Mouse (Mus musculus) spleen, adult 2 months (tissue): ENCODE results near the gene Fermt1. TPM values are rescaled to one million over a fixed set of nuclear protein-coding genes. Genes with fewer than 3 reads are reported as not detected.

Source experiments
- DNase-seq, 2 experiments: peaks; one replicate each; pipeline versions ENCODE4 v3.0.0 to v3.0.0-alpha.2; 2012 to 2021; ENCODE audit warnings: low spot score in 2 of 2, low read depth in 1 of 2
- H3K27ac ChIP-seq: fragments of 200-500 bp; 2 replicates; pipeline ENCODE4 v1.5.1; 2012; ENCODE audit warnings: low read length, inconsistent platforms; ENCODE audit not compliant: insufficient read depth
- H3K27me3 ChIP-seq: fragments of 200-500 bp; 2 replicates; pipeline ENCODE4 v1.6.1; 2012; ENCODE audit warnings: mild to moderate bottlenecking, moderate library complexity, low read length, inconsistent platforms; ENCODE audit not compliant: control insufficient read depth, insufficient read depth
- H3K36me3 ChIP-seq: fragments of 200-500 bp; 2 replicates; pipeline ENCODE4 v1.6.1; 2012; ENCODE audit warnings: mild to moderate bottlenecking, low read length, inconsistent platforms; ENCODE audit not compliant: control insufficient read depth, insufficient read depth
- H3K4me1 ChIP-seq: fragments of 200-500 bp; 2 replicates; pipeline ENCODE4 v1.6.1; 2011; ENCODE audit warnings: inconsistent platforms; ENCODE audit not compliant: control insufficient read depth, insufficient read depth, insufficient read length
- H3K4me3 ChIP-seq: fragments of 200-500 bp; 2 replicates; pipeline ENCODE4 v1.5.1; 2011; ENCODE audit warnings: mild to moderate bottlenecking, inconsistent platforms; ENCODE audit not compliant: insufficient read depth, insufficient read length; ENCODE audit errors: extremely low read depth
- CTCF ChIP-seq: fragments of 200-500 bp; IDR thresholded peaks from 2 replicates; pipeline ENCODE4 v1.5.1; 2011; ENCODE audit warnings: mild to moderate bottlenecking, inconsistent platforms; ENCODE audit not compliant: insufficient read depth, insufficient read length, insufficient replicate concordance; ENCODE audit errors: extremely low read depth
- POLR2A ChIP-seq: fragments of 200-500 bp; IDR thresholded peaks from 2 replicates; pipeline ENCODE4 v1.6.1; 2011; ENCODE audit warnings: low read depth, low read length, inconsistent platforms
- WGBS: fragments of 180-500 bp; shearing (Covaris S2); methylation state at CpG from one replicate; pipeline ENCODE4 v1.1.7; 2018; 5-methylcytosine and 5-hydroxymethylcytosine counted together
- polyA plus RNA-seq: library from polyadenylated mRNA; depleted of rRNA; stranded (reverse); fragments of >200 nt; gene quantifications from 2 replicates; pipeline ENCODE4 v1.2.3, GENCODE M21; 2012

Fermt1 gene
- polyA plus RNA-seq, 1 experiment = 0.02 TPM

GRCm38 (mm10) chr2:132879261-132880044 lies 66.3 kb downstream of the Fermt1 start:
- Histone ChIP-seq H3K36me3 (no peaks in the 10 kb centered on the region), H3K4me1 (peaks cover 5% of the 10 kb centered on the region), H3K27me3 (0 out of 2 replicates have a peak, but pooled peaks cover 2% of the 10 kb centered on the region), H3K27ac (no peak overlapping the region), H3K4me3 (peak overlapping the region; percentile 43)
- peak in 1 of 2 experiments; percentile 6 for DNase-seq
- TF ChIP-seq CTCF (no peak), POLR2A (no peak)
- WGBS = under 1% methylated on average over 58 of the region's 58 CpGs

GRCm38 (mm10) chr2:132876991-132877390 lies 68.7 kb downstream of the Fermt1 start:
- H3K4me3 ChIP-seq = no peak overlapping the region
- DNase-seq = no peak
- H3K27ac ChIP-seq = no peak overlapping the region
- TF ChIP-seq CTCF (no peak), POLR2A (no peak)
- 0 out of 2 replicates have a peak, but pooled peaks cover 2% of the 10 kb centered on the region for H3K27me3 ChIP-seq
- 82% methylated on average over 1 of the region's 1 CpGs for WGBS
- peaks cover 5% of the 10 kb centered on the region for H3K4me1 ChIP-seq
- no peaks in the 10 kb centered on the region for H3K36me3 ChIP-seq

GRCm38 (mm10) chr2:132873657-132874326 lies 71.9 kb downstream of the Fermt1 start:
- TF ChIP-seq POLR2A (no peak), CTCF (no peak)
- no peaks in the 10 kb centered on the region; the same call in 1 of the 2 replicates for H3K4me1 ChIP-seq
- H3K36me3 ChIP-seq = no peaks in the 10 kb centered on the region
- no peak overlapping the region for H3K4me3 ChIP-seq
- no peak for DNase-seq
- 49% methylated on average over 10 of the region's 10 CpGs for WGBS
- no peak overlapping the region for H3K27ac ChIP-seq
- H3K27me3 ChIP-seq = no peaks in the 10 kb centered on the region

GRCm38 (mm10) chr2:132871663-132872062 lies 74.0 kb downstream of the Fermt1 start:
- peaks cover 3% of the 10 kb centered on the region; the same call in 1 of the 2 replicates for H3K36me3 ChIP-seq
- WGBS = 86% methylated on average over 3 of the region's 3 CpGs
- DNase-seq = no peak
- no peak overlapping the region for H3K4me3 ChIP-seq
- no peaks in the 10 kb centered on the region for H3K27me3 ChIP-seq
- no peaks in the 10 kb centered on the region; the same call in 1 of the 2 replicates for H3K4me1 ChIP-seq
- TF ChIP-seq POLR2A = no peak
- no peak for TF ChIP-seq CTCF
- no peak overlapping the region for H3K27ac ChIP-seq

DNA sequence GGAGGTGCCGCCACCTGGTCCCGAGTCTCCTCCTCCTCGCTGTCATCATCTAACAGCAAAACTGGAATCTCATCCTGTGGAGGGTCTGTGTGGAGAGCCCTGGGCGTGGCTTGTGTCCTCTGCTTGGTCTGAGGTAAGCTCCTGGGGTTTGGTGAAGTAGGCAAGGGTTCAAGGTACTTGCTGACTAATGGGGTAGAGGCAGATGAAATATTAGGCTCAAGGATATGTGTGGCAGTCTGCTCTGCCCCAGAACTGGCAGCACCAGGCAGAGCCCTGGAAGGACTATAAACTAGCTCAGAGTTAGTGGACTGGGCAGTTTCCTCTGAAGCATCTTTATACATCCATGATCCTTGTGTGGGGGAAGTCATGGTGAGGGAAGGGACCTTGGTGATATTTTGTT lies 75.4 kb downstream of the Fermt1 start:
- TF ChIP-seq CTCF (no peak), POLR2A (no peak)
- Histone ChIP-seq H3K4me3 (no peak overlapping the region), H3K4me1 (no peaks in the 10 kb centered on the region; the same call in 1 of the 2 replicates), H3K27me3 (no peaks in the 10 kb centered on the region), H3K36me3 (peaks cover 5% of the 10 kb centered on the region; the same call in 1 of the 2 replicates), H3K27ac (no peak overlapping the region)
- WGBS = 86% methylated on average over 4 of the region's 4 CpGs
- no peak for DNase-seq

GRCm38 (mm10) chr2:132869682-132870081 lies 76.0 kb downstream of the Fermt1 start:
- peaks cover 8% of the 10 kb centered on the region; the same call in 1 of the 2 replicates for H3K36me3 ChIP-seq
- no peak for DNase-seq
- H3K27me3 ChIP-seq = no peaks in the 10 kb centered on the region
- no peak overlapping the region for H3K4me3 ChIP-seq
- 87% methylated on average over 5 of the region's 5 CpGs for WGBS
- H3K4me1 ChIP-seq = no peaks in the 10 kb centered on the region; the same call in 1 of the 2 replicates
- no peak overlapping the region for H3K27ac ChIP-seq
- TF ChIP-seq CTCF (no peak), POLR2A (no peak)

DNA sequence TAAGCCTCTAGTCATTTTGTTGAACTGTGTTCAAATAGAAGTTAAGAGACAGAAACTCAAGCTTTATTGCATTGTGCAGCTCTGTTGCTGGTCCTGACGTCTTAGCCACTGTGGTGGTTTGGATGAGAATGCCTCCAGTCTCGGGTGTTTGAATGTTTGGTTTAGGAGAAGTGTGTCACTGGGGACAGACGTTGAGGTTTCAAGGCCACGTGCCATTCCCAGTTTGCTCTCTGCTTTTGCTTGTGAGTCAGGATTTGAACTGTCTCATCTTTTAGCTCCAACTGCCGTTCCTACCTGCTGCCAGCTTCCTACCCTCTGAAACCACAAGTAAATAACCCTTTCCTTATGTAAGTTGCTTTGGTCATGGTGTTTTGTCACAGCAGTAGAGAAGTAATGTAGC lies 78.2 kb downstream of the Fermt1 start:
- peaks cover 12% of the 10 kb centered on the region for H3K36me3 ChIP-seq
- no peak overlapping the region for H3K27ac ChIP-seq

More for the DNA sequence above, 78.2 kb downstream of the Fermt1 start:
- H3K27me3 ChIP-seq = no peaks in the 10 kb centered on the region
- H3K4me1 ChIP-seq = no peaks in the 10 kb centered on the region
- WGBS = 60% methylated on average over 5 of the region's 5 CpGs
- DNase-seq = no peak
- TF ChIP-seq CTCF = no peak
- TF ChIP-seq POLR2A = no peak
- H3K4me3 ChIP-seq = no peak overlapping the region
